Mouse (Mus musculus): ENCODE measurements around the gene Stk11. TPM values are rescaled to one million over a fixed set of nuclear protein-coding genes. Genes with fewer than 3 reads are reported as not detected.

The Stk11 gene
- total RNA-seq (2021), result 100 to 1,000 TPM; 100 to 111 TPM

DNA sequence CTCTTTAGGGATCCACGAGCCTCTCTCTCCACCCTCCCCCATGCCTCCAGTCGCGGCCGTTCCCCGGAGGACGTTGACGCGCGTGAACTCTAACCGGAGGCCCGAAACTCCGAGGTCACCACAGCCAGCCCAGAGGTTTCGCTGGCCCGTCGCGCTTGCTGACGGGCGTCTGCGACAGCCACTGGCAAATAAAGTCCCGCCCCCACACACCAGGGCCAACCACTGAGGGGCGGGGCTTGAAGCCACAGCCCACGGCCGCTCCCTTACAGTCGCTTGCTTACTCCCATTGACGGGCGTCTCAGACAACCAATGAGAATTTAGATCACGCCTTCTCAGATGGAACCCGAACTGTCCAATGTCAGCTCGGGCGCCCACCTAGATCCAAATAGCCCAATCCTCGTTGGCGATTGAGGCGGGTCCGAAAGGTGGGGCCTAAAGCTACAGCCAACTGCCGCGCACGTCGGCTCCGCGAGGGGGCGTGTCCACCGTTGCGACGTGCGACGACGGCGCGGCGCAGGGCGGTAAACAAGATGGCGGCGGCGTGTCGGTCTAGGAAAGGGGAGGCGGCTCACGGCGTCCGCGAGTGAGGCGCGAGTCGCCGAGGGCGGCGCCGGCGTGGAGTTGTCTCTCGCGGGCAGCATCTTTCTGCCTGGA is at the start of gene Stk11:
Gene Stk11, plus strand, starts transcription at position 514 of the 654 bp plus-strand sequence.
- intact Hi-C loops (cut with DNase I), result loop anchor here (10.0 kb wide), 1 partner anchor 131 kb away; the partner anchor contains the start of genes Cnn2 and Tmem259
- peak; percentile 100 for DNase-seq

DNA sequence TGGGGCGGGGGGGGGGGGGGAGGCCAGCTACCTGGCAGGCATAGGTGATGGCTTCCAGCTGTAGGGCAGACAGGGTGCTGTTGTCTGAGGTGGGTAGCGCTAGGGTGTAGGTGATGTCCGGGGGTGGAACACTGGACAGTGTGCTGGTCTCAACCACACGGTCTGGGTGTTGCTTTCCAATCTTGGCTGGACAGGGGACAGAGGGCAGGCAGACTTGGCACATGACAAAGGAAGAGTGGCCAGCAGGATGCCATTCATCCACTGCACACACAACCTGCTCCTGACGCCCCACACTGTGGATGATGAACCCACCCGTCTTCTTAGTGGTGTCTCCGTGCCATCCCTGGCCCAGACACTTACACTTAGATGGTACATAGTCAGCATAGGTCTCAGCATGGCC is 46.4 kb upstream of the Stk11 start:
- intact Hi-C loops (cut with DNase I), result no loop called here
- no peak for DNase-seq

DNA sequence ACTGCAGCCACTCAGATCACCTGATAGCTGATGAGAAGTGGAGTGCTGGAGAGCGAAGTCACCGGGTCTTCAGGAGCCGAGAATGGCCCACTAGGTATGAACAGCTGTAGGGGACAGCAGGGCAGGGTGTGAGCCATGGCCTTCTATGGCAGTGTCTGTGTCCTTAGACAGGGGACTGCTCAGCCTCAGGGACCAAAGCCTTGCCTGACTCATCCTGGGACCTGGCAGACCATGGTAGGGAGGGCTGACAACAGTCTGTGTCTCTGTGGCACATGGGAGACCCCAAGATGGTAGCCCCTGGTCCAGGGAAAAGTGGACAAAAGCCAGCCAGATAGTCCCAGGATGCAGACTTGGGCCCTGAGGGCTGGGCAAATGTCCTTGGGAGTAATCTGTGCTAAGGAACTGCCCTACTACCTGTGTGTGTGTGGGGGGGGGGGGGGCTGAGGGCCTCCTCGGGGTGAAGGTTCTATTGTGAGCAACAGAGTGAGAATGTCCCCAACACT is 45.6 kb upstream of the Stk11 start:
- no peak for DNase-seq
- intact Hi-C loops (cut with DNase I), result no loop called here

DNA sequence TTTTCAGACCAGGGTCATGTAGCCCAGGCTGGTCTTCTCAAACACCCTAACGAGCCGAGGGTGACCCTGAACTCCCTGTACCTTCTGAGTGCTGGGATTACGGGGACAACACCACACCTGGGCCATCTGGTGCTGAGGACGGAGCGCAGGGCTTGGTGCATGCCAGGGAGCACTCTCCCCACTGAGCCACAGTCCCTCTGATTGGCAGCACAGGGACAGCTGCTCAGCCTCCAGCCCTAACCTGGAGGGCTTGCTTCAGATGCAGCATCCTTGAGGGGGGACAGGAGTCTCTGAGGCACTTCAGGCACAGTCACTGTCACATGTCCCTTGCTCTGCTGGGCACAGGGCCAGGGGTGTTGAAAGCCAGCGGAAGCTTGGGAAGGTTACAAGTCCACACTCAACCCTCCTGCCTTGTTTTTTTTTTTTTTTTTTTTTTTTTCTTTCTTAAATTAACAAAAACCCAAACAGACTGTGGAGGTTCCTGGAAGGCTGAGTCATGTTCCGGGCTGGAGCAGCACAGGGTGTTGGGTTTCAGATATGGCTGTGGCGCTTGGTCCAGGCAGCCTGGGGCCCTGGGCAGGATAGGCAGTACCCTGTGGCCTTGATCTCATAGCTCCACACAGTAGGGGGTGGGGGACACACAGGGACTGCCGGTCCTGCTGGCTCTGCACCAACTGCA is 44.6 kb upstream of the Stk11 start:
- DNase-seq, result peak; percentile 81
- intact Hi-C loops (cut with DNase I), result no loop called here

DNA sequence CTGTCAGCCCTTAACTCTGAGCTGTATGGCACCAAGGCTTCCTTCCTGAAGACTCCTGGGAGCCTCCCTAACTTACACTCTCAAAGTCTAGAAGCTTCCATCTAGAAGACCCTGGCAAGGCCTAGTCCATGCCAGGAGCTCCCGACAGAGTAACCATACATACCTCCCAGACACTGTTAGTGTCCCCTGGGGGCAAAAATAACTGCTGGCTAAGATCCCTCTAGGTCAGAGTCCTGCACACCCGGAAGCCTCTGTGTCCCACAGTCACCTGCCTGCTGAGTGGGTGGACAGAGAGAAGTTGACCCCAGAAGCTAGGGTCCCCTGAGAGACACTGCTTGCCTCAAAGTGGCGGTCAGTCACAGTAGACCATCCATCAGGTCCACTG is 44.1 kb upstream of the Stk11 start:
- DNase-seq, result no peak
- intact Hi-C loops (cut with DNase I), result no loop called here

DNA sequence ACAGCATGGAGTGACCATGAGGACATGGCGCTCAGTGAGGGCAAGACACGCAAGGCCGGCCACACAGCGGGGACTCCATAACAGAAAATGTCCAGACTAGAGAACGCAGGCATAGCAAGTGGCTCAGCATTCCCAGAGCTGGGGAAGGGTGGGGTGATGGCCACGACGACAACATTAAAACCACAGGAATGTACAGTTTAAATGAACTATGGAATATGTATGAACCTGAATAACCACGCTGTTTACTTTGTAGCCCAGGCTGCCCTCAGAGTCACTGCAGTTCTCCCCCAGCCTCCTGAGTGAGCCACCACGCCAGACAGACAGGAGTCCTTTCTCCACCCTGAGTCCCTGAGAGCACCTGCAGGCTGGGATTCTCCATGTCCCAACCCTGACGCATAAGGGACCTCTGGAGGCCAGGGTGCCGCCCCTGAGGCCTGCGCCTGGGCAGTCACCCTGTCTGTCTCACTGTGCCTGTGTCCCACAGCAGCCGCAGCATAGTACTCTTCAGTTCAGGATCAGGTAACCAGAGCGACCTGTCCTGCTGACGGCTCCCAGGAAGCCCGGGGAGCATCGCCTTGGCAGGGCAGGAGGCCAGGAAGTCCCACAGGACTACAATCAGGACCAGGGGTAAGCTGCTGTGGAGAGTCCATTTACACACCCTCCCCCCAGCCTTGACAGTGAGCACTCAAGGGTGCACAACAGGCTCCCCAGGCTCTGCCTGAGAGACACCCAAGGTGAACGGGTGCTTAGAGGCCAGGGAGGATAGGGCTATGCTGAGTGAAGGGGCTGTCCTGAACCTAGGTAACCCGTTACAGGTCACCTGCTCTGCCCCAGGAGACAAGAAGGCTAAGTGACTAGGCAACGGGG is 42.7 kb upstream of the Stk11 start:
- no peak for DNase-seq
- intact Hi-C loops (cut with DNase I), result no loop called here

DNA sequence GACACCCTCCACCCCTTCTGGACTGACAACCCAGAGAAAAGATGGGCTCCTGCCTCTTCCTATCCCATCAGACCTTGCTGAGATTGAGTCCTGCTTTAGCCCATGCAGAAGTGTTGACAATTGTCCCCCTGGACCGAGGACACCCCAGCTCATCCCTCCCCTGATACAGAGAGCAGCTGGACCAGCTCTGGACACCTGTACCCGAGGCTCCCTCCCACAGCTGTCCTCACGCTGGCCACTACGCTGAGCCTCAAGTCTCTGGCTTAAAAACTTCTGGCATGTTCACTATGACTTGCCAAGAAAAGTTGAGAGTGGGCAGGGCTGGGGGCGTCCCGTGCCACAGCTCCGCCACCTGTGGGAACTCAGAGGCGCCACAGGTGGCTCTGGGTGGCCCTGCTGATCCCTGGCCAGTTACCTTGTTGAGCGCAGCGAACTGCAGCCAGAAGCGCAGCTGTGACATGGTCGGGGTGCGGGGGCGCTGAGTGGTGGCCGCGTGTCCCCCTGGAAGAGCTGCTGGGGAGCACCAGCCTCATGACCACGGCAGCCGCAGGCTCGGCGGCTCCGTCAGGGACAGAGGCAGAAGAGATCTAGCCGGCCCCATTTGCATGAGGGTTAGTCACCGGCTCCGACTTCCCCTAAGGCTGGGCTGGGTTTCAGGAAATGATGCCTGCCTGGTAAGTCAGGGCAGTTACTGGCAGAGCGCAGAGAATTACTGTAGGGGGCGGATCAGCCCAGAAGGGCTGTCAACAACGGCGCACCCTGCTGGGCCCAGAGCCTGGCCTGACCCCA is 40.6 kb upstream of the Stk11 start:
- intact Hi-C loops (cut with DNase I), result no loop called here
- DNase-seq, result peak; percentile 46

DNA sequence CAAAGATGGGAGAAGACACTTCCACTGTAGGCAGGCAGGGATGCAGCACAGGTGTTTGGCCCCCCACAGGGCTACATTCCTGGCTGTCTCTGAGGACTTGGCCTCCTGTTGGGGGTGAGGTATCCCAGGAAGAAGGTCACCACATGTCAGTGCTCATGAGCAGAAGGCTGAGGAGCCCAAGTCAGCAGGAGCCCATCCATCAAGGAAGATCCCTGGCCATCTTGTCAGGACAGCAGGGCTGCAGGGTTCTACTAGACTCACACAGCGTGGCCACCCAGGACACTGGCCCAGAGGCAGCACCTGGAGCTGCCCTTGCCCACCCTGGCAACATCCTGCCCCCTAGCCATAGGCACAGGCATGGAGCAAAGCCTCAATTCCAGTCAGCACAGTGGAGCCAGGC is 39.7 kb upstream of the Stk11 start:
- intact Hi-C loops (cut with DNase I), result no loop called here
- DNase-seq, result no peak

DNA sequence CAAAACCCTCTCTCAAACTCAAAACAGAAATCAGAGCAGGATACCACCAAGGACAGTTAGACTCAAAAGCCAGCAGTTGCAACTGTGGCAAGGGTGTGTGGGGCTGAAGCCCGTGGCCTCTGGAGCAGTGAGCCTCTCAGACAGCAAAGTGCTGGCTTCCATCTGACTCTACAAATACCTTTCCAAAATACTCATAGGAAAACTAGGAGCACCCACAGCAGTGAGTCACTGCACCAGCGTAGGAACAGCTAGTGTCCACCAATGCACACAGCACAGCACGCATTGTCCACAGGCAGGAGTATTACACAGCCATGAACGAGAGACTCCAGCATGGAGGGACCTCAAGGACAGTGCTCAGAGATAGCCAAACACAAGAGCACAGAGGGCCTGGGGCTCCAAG is 39.2 kb upstream of the Stk11 start:
- intact Hi-C loops (cut with DNase I), result no loop called here
- no peak for DNase-seq

DNA sequence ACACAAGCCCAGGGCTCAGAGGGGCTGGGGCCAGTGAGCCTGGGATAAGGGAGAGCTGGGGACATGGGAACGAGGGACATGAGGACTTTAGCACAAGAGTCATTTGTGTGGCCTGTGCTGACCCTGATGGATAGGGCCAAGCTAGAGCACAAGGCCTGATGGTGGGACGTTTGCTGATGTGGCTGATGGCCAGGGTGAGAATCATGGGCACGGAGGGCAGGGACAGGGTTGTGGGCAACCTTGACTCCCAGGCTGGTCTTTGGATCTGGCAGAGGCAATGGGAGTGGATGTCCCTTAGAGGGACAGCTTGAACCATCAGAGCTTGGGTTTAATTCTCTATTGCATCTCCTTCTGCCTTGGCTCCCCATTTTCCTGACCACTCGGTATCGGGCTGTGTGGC is 38.3 kb upstream of the Stk11 start:
- DNase-seq, result no peak
- intact Hi-C loops (cut with DNase I), result no loop called here

DNA sequence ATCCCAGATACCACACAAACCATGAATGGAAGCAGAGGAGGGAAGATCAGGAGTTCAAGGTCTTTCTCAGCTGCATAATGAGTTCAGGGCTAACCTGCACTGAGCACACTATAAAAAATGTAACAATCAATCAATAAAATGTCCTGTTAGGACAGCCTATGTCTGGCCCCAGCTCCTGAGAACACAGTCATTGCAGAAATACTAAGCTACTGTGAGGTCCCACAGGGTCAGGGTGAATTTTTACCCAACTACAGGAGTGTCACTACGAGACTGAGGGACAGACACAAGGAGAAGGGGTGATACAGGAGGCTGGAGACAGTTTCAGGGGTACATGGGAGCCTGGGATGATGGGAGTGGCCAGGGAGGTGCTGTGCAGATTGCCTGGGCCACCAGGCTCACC is 37.2 kb upstream of the Stk11 start:
- intact Hi-C loops (cut with DNase I), result no loop called here
- no peak for DNase-seq

DNA sequence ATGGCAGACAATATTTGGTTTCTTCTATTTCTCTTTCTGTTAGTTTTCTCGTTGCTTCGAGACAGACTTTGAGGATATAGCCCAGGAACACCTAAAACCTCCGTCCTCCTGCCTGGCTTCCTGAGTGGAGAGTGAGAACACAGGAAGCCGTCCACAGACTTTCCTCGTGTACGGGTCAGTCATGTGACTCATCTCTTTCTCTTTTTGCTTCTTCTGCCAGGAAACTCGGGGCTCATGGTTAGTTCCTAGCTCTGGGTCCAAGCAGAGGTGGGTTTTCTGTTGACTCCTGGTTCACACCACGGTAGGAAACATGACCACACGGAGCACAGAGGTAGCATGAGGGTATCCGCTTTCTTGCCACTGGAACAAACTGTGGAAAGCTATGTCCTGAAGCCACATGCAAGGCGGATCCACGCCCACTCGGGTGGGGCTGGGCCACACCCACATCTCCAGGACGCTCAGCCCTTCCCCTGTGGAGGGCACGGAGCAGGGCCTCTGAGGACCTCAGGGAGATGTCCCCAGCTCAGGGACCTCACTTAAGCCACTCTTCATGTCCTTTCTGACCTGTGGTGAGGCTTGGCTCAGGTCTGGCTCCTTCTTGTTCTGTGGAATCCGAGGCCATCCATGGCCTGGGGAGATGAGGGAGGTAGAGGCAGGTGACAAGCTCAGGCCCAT is 35.1 kb upstream of the Stk11 start:
- intact Hi-C loops (cut with DNase I), result no loop called here
- DNase-seq, result no peak

DNA sequence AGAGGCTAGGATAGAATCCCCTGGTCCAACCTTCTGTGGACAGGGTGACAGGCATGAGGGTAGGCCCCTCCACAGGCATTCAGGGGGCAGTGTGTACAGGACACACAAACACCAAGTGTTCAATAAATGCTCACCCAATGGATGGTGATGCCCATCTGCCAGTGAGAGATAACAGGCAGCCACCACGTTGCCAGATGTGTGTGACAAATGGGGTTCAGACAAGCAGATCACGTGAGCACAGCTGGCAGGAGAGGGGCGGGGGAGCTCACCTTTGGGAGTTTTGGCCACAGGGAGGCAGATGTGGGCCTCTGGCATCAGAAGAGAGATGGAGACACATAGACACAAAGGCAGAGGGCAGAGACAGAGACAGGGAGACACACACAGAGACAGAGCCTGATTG is 34.5 kb upstream of the Stk11 start:
- intact Hi-C loops (cut with DNase I), result no loop called here
- no peak for DNase-seq

DNA sequence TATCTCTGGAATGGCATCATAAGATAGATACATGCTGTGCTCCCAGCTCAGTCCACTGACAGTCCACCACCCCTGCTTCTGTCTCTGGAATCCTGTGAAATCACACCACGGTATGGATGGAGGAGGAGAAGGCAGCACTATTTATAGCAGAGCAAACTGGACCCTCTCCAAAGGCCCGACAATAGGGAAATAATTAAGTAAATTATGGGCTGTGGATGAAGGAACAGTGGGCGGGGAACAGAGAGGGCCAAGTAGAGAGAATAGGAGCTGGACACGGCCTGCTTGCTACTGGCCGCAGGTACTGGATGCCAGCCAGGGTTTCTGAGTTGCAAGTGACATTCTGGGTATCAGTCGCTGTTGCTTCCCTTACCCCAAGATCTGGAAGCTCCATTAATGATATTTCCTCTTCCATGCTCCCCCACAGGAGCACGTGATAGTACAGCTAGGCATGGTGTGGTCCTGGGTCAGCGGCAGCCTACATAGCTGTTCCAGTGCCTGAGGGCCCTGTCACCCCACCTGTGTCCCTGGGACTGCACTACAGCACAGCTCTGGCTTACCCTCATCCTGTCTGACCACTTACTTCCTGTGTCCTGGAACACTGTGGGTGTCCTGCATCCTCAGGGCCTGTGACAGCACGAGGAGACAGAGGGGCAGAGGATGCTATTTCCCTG is 30.7 kb upstream of the Stk11 start:
- intact Hi-C loops (cut with DNase I), result no loop called here
- peak; percentile 32 for DNase-seq

DNA sequence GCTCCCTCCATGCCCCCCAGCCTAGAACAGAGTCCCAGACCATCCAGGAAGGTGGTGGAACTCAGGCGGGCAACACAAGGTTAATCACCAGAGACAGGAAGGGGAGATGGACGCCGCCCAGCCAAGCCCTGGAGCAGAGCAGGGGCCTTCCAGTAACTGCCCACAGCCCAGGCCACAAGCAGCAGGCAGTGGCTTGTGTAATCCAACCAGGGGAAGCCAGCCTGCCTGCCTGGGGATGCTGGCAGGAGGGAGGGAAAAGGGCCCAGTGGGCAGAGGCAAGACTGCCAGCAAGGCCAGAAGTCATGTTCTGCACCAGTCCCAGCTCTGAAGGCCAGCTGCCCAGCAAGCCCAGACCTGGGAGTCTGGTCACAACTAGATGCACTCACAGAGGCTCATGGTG is 28.8 kb upstream of the Stk11 start:
- no peak for DNase-seq
- intact Hi-C loops (cut with DNase I), result no loop called here

DNA sequence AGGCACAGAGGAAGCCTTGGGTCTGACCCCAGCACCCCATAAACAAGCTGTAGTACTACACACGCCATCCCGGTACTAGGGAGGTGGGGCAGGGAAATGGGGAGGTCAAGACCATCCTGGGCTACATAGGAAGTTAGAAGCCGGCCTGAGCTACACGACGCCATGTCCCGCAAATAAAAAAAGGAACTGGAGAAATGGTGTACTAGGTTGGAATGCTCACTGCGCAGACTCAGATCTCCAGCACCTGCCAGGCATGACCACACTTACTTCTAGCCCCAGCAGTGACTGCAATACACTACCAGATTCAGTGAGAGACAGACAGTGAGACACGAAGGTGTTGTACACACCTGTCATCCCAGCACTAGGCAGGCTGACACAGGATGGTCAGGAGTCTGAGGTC is 28.1 kb upstream of the Stk11 start:
- intact Hi-C loops (cut with DNase I), result no loop called here

DNA sequence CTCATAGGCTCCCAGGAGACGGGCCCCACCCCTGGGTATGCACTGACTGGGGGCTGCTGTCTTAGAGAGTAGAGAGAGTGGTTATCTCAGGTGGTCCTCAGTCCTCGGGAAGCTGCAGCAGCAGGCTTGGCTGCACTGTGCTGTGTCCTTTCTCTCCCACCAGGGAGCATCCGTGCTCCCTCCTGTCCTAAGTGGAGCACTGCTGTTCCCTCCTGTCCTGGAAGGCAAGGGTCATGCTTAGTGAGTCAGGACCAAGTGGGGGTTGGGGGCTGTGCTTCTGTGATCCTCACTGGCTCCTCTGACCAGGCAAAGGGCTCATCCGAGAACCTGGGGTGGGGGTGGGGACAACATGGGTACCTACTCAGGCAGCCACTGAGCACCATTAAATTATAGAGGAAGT is 26.5 kb upstream of the Stk11 start:
- no peak for DNase-seq
- intact Hi-C loops (cut with DNase I), result no loop called here

More for the DNA sequence above, 28.1 kb upstream of the Stk11 start:
- DNase-seq, result no peak

DNA sequence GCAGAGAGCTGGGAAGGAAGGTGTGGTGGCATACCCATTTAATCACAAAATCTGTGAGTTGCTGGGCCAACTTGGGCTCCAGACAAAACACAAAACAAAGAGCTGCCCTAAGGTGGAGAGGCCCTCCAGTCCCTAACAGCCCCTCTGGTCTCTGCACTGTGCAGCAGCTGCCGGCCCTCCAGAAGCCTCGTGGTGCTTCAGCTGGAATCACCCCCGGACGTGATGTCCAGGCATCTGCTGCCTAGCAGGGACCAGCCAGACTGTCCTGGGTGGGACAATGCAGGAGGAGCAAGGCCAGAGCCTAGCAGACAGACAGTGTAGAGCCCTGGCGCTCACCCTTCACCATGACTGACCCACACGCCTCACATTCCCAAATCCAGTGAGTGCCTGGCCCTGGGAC is 24.1 kb upstream of the Stk11 start:
- no peak for DNase-seq
- intact Hi-C loops (cut with DNase I), result no loop called here

DNA sequence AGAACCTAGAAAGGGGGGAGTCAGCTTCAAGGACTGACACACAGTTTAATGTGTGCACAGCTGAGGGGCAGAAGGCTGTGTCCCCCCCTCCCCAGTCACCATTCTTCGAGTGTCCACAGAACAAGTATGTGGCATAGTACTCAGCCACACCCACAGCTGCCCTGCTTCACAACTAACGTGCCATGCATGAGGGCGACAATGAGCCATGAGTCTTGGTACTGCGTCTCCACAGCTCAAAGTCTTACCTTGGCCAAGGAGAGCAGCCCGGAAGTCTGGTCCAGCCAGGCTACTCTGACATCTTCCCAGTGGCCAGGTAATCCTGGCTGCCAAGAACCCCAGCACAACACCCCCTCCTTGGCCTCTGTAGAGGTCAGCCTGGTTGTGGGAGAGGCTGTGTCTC is 22.9 kb upstream of the Stk11 start:
- intact Hi-C loops (cut with DNase I), result no loop called here

DNA sequence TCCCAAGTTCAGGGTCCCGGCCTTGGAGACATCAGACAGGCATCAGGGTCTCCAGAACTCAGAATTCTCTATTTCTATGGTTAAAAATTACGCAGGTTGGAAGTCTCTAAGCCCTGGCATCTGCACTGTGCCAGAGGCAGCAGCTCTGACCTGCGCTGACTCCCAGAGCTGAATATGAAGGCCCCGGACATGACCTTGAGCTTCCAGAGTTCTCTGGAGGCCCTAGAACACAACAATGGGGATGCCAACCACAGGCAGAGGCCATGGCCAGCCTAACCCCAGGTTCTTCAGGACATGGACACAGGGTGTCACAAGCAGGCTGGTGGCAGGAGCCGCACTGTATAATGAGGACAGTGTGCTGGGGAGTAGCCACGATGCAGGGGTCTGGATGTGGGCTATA is 21.5 kb upstream of the Stk11 start:
- intact Hi-C loops (cut with DNase I), result no loop called here
- no peak for DNase-seq

More for the DNA sequence above, 22.9 kb upstream of the Stk11 start:
- DNase-seq, result no peak
